Mouse (Mus musculus): ENCODE data around the gene Serpinb2.

The Serpinb2 gene

GRCm38 (mm10) chr1:107582900-107583299 is 71.7 kb downstream of the Serpinb2 start:
- no peak for DNase-seq

GRCm38 (mm10) chr1:107583958-107584376 is 72.7 kb downstream of the Serpinb2 start:
- no peak for DNase-seq

GRCm38 (mm10) chr1:107584932-107585331 is 73.7 kb downstream of the Serpinb2 start:
- no peak for DNase-seq

Measured in kidney, postnatal 4 days (tissue).